Mouse (Mus musculus) myocyte (in vitro differentiated cells): ENCODE data around the gene Spi1.

ENCODE experiments used
- CEBPB ChIP-seq: IDR thresholded peaks from 2 replicates; pipeline ENCODE4 v1.6.1; 2011; ENCODE audit warnings: mild to moderate bottlenecking, moderate library complexity; ENCODE audit not compliant: poor library complexity, insufficient read depth, severe bottlenecking
- E2F4 ChIP-seq: IDR thresholded peaks from one replicate; pipeline ENCODE4 v1.6.1; 2011; ENCODE audit warnings: mild to moderate bottlenecking, control low read depth, moderate library complexity; ENCODE audit not compliant: insufficient read depth
- MAX ChIP-seq: IDR thresholded peaks from one replicate; pipeline ENCODE4 v1.6.1; 2011; ENCODE audit warnings: low read depth, mild to moderate bottlenecking, control low read depth
- MYOD1 ChIP-seq, 3 experiments: IDR thresholded peaks; one replicate each; pipeline ENCODE4 v1.6.1; 2011; ENCODE audit warnings: control low read depth in 2 of 3, low read depth in 2 of 3, mild to moderate bottlenecking in 2 of 3, moderate library complexity in 1 of 3; ENCODE audit not compliant: insufficient read length in 2 of 3, control insufficient read depth in 1 of 3
- MYOG ChIP-seq, 3 experiments: IDR thresholded peaks; one replicate each; pipeline ENCODE4 v1.6.1; 2011; ENCODE audit warnings: control low read depth in 2 of 3, low read depth in 2 of 3, mild to moderate bottlenecking in 2 of 3; ENCODE audit not compliant: insufficient read length in 2 of 3, control insufficient read depth in 1 of 3, insufficient read depth in 1 of 3
- POLR2A ChIP-seq: IDR thresholded peaks from one replicate; pipeline ENCODE4 v1.6.1; 2011; ENCODE audit warnings: low read depth, mild to moderate bottlenecking, control low read depth, moderate library complexity; ENCODE audit not compliant: insufficient read length
- POLR2AphosphoS2 ChIP-seq: IDR thresholded peaks from one replicate; pipeline ENCODE4 v1.6.1; 2011; ENCODE audit warnings: low read depth, control low read depth; ENCODE audit not compliant: insufficient read length
- REST ChIP-seq: IDR thresholded peaks from one replicate; pipeline ENCODE4 v1.6.1; 2011; ENCODE audit warnings: mild to moderate bottlenecking, control low read depth, moderate library complexity; ENCODE audit not compliant: insufficient read depth, insufficient read length
- SRF ChIP-seq: IDR thresholded peaks from one replicate; pipeline ENCODE4 v1.6.1; 2011; ENCODE audit warnings: low read depth; ENCODE audit not compliant: control insufficient read depth, insufficient read length
- TCF12 ChIP-seq: IDR thresholded peaks from one replicate; pipeline ENCODE4 v1.6.1; 2011; ENCODE audit warnings: mild to moderate bottlenecking, control low read depth; ENCODE audit not compliant: poor library complexity, insufficient read depth, severe bottlenecking
- TCF3 ChIP-seq: IDR thresholded peaks from one replicate; pipeline ENCODE4 v1.6.1; 2011; ENCODE audit warnings: low read depth, control low read depth; ENCODE audit not compliant: insufficient read length
- USF1 ChIP-seq: IDR thresholded peaks from one replicate; pipeline ENCODE4 v1.6.1; 2011; ENCODE audit warnings: low read depth, mild to moderate bottlenecking, control low read depth, moderate library complexity

DNA sequence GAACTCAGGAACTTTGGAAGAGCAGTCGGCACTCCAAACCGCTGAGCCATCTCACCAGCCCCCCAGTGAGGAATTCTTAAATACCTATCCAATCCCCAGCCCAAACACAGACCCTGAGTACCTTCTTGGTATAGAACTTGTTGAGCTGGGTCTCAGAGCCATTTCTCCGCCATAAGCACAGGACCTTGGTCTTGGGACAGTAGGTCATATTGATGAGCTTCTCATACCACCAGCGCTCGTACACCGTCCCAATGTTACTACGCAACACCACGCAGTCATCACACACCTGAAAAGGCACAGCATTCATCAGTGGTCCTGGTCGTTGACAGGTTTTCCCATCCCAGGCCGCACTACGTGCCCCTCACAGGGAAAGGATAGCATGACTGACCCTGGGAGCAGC lies 61.2 kb downstream of the Spi1 start:
- TF ChIP-seq TCF12 (no peak), MYOG (IDR thresholded peaks at IDR 0.05; ENCODE audit: control insufficient read depth in 1 of 3, insufficient read depth in 1 of 3, insufficient read length in 2 of 3, low read depth in 2 of 3) (no peak), POLR2AphosphoS2 (no peak), MYOD1 (IDR thresholded peaks at IDR 0.05; ENCODE audit: control insufficient read depth in 1 of 3, insufficient read length in 2 of 3, low read depth in 2 of 3) (no peak), POLR2A (no peak), MAX (no peak), REST (no peak), USF1 (no peak), E2F4 (no peak), CEBPB (no peak), TCF3 (no peak), SRF (no peak)
